Mouse (Mus musculus): Measurements from ENCODE around the gene Mss51.

GRCm38 (mm10) chr14:20482051-20482751 lies 14.5 kb downstream of the Mss51 start:
- TF ChIP-seq FOSL1 (IDR thresholded peaks at IDR 0.05; ENCODE audit: insufficient read depth, low read length, poor library complexity, severe bottlenecking) = no peak
- TF ChIP-seq CTCF (IDR thresholded peaks at IDR 0.05; ENCODE audit: control insufficient read depth, insufficient read depth, insufficient read length) = no peak
- TF ChIP-seq MYOD1 (IDR thresholded peaks at IDR 0.05; ENCODE audit: control insufficient read depth, insufficient read length, low read depth) = no peak
- no peak for TF ChIP-seq USF1 (IDR thresholded peaks at IDR 0.05; ENCODE audit: low read depth)

Measured in C2C12 (cell line).